Mouse (Mus musculus) brain, adult 2 months (tissue): ENCODE data around the gene Tradd.
"Not testable (repeated sequence)": the region's sequence is repeated elsewhere in the genome, so short reads cannot be mapped to it uniquely, and the experiment has no call there.

ENCODE experiments used
- DNase-seq: peaks from one replicate; pipeline ENCODE4 v3.0.0; 2011; ENCODE audit warnings: low read depth, low spot score

Gene Tradd

GRCm38 (mm10) chr8:105241016-105241415, 23.4 kb downstream of the Tradd start:
- DNase-seq, result no peak

GRCm38 (mm10) chr8:105237442-105238142, 26.8 kb downstream of the Tradd start:
- no peak for DNase-seq

GRCm38 (mm10) chr8:105235206-105235605, 29.2 kb downstream of the Tradd start:
- DNase-seq, result no peak

- DNase-seq, result no peak
Measured at GRCm38 (mm10) chr8:105233126-105233935, 31.1 kb downstream of the Tradd start.

- not testable (repeated sequence) for DNase-seq
Measured at GRCm38 (mm10) chr8:105232321-105232693, 32.1 kb downstream of the Tradd start.

- no peak for DNase-seq
Measured at GRCm38 (mm10) chr8:105231503-105232320, 32.7 kb downstream of the Tradd start.

- DNase-seq, result no peak
Measured at GRCm38 (mm10) chr8:105225917-105226316, 38.5 kb downstream of the Tradd start.

GRCm38 (mm10) chr8:105225272-105225593, 39.2 kb downstream of the Tradd start:
- DNase-seq, result no peak

GRCm38 (mm10) chr8:105224413-105225271, 39.8 kb downstream of the Tradd start, which contains the start of gene D230025D16Rik:
TSS of gene D230025D16Rik (plus strand) at chr8:105225145.
- peak; percentile 98 for DNase-seq

- DNase-seq, result peak; percentile 13
Measured at GRCm38 (mm10) chr8:105223850-105224249, 40.6 kb downstream of the Tradd start.

GRCm38 (mm10) chr8:105217926-105218522, 46.4 kb downstream of the Tradd start:
- peak; percentile 71 for DNase-seq

- DNase-seq, result no peak
Measured at GRCm38 (mm10) chr8:105214104-105214503, 50.3 kb downstream of the Tradd start.

GRCm38 (mm10) chr8:105209153-105210110, 55.0 kb downstream of the Tradd start:
- peak; percentile 9 for DNase-seq
